ENCODE assay signal across 28 mouse cellular contexts in the genomic region with DNA sequence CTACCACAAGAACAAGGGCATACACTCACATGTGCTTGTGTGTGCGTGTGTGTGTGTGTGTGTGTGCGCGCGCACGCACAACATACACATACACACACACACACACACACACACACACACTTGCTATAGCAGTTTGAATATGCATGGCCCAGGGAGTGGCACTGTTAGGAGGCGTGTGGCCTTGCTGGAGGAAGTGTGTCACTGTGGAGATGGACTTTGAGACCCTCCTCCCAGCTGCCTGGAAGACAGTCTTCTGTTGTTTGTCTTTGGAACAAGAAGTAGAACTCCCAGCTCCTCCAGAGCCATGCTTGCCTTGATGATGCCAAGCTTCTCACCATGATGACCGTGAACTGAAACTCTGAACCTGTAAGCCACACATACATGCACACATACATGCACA. TPM values are rescaled to one million over a fixed set of nuclear protein-coding genes. Genes with fewer than 3 reads are reported as not detected.
DNase-seq lines count a peak whose midpoint lies in the region; ATAC-seq and TF ChIP-seq lines count a peak whose summit lies in the region.
"Had no signal": no experiment of that assay in that cellular context is flagged by ENCODE, and none has a peak within 500 bp of the region (broad histone marks: within the 10 kb centered on the region; RNA-seq: fewer than 3 reads in every experiment).

No protein-coding gene starts in this region.

- H3K4me1 ChIP-seq in intestine, embryonic 14.5 days (replicated peaks; ENCODE audit: control insufficient read depth, insufficient read depth, low read length), result no peaks in the 10 kb centered on the region
- peaks cover 6% of the 10 kb centered on the region; the same call in 1 of the 2 replicates for H3K4me1 ChIP-seq in intestine, embryonic 16.5 days (ENCODE audit: control insufficient read depth, insufficient read depth, low read length)
- H3K4me1 ChIP-seq in small intestine, adult 2 months (ENCODE audit: control insufficient read depth, insufficient read depth, insufficient read length, low read length), result peaks cover 12% of the 10 kb centered on the region; the same call in 1 of the 2 replicates
- no peaks in the 10 kb centered on the region for H3K4me1 ChIP-seq in forebrain, embryonic 16.5 days (replicated peaks; ENCODE audit: control insufficient read depth, insufficient read depth, low read length)
- H3K4me1 ChIP-seq in midbrain, embryonic 15.5 days, result no peaks in the 10 kb centered on the region
- H3K4me1 ChIP-seq: heart, embryonic 12.5 days; heart, embryonic 15.5 days had no signal

- no peak for DNase-seq in intestine, embryonic 14.5 days (ENCODE audit: low spot score)
- peak; percentile 42 for DNase-seq in yolk sac, embryonic 10.5 days (ENCODE audit: low spot score)
- no peak for DNase-seq in spleen, postnatal 10 days (ENCODE audit: low spot score in 2 of 2)
- DNase-seq: adrenal gland, postnatal 10 days; adrenal gland, postnatal 36 days; B cell, adult 2 months; cerebellum, adult 18-20 months; cerebellum, adult 9-10 months; cerebellum, postnatal 14 days; gastrocnemius, postnatal 25 days; heart, adult 18-20 months; heart, postnatal 10 days; heart, postnatal 4 days had no signal

- no peaks in the 10 kb centered on the region for H3K27me3 ChIP-seq in intestine, embryonic 14.5 days (replicated peaks; ENCODE audit: control insufficient read depth, insufficient read depth, low read length)
- no peaks in the 10 kb centered on the region for H3K27me3 ChIP-seq in intestine, embryonic 16.5 days (replicated peaks; ENCODE audit: control insufficient read depth, insufficient read depth, low read length)
- H3K27me3 ChIP-seq in small intestine, adult 2 months (ENCODE audit: control insufficient read depth, insufficient read depth, low read length), result no peaks in the 10 kb centered on the region
- no peaks in the 10 kb centered on the region for H3K27me3 ChIP-seq in forebrain, embryonic 16.5 days (replicated peaks; ENCODE audit: control insufficient read depth, insufficient read depth, low read length)
- no peaks in the 10 kb centered on the region for H3K27me3 ChIP-seq in midbrain, embryonic 15.5 days (replicated peaks)
- H3K27me3 ChIP-seq: heart, embryonic 12.5 days; heart, embryonic 15.5 days had no signal

- no peak overlapping the region for H3K4me3 ChIP-seq in intestine, embryonic 14.5 days (ENCODE audit: low read depth, low read length)
- H3K4me3 ChIP-seq in intestine, embryonic 16.5 days (ENCODE audit: low read length), result no peak overlapping the region
- H3K4me3 ChIP-seq in small intestine, adult 2 months (ENCODE audit: low read depth, low read length), result no peak overlapping the region
- no peak overlapping the region for H3K4me3 ChIP-seq in forebrain, embryonic 16.5 days (replicated peaks; ENCODE audit: low read length)
- H3K4me3 ChIP-seq in midbrain, embryonic 15.5 days, result no peak overlapping the region
- H3K4me3 ChIP-seq: heart, embryonic 12.5 days; heart, embryonic 15.5 days had no signal

- ATAC-seq in intestine, embryonic 14.5 days (replicated peaks; ENCODE audit: low FRiP score, low TSS enrichment, low read depth), result peak; percentile 66; the same call in 1 of the 2 replicates
- ATAC-seq in intestine, embryonic 16.5 days, result peak; percentile 92
- ATAC-seq in forebrain, embryonic 16.5 days, result no peak
- no peak for ATAC-seq in midbrain, embryonic 15.5 days (replicated peaks)
- ATAC-seq: forebrain, embryonic 14.5 days; Patski had no signal

- H3K27ac ChIP-seq in intestine, embryonic 14.5 days (ENCODE audit: low read depth), result no peak overlapping the region
- peak overlapping the region; percentile 46 for H3K27ac ChIP-seq in intestine, embryonic 16.5 days (ENCODE audit: low read length)
- H3K27ac ChIP-seq in small intestine, adult 2 months (ENCODE audit: insufficient read depth, low read depth, low read length), result peak overlapping the region; percentile 51
- no peak overlapping the region for H3K27ac ChIP-seq in forebrain, embryonic 16.5 days (ENCODE audit: low read length)
- no peak overlapping the region for H3K27ac ChIP-seq in midbrain, embryonic 15.5 days
- H3K27ac ChIP-seq: heart, embryonic 15.5 days; hindbrain, embryonic 14.5 days had no signal

- TF ChIP-seq POLR2A in small intestine, adult 2 months (IDR thresholded peaks at IDR 0.05; ENCODE audit: low read depth, low read length), result no peak

- 71% methylated on average over 7 of the region's 7 CpGs for WGBS in intestine, embryonic 14.5 days
- 78% methylated on average over 7 of the region's 7 CpGs for WGBS in intestine, embryonic 16.5 days
- WGBS in small intestine, adult 2 months, result 31% methylated on average over 7 of the region's 7 CpGs
- 90% methylated on average over 7 of the region's 7 CpGs for WGBS in forebrain, embryonic 16.5 days
- WGBS in midbrain, embryonic 15.5 days, result 94% methylated on average over 7 of the region's 7 CpGs

- H3K9ac ChIP-seq in intestine, embryonic 14.5 days (ENCODE audit: low read length), result no peak overlapping the region
- no peak overlapping the region for H3K9ac ChIP-seq in intestine, embryonic 16.5 days (ENCODE audit: low read depth, low read length)
- no peak overlapping the region for H3K9ac ChIP-seq in forebrain, embryonic 16.5 days (replicated peaks; ENCODE audit: low read depth, low read length)
- no peak overlapping the region for H3K9ac ChIP-seq in midbrain, embryonic 15.5 days
- H3K9ac ChIP-seq: heart, embryonic 12.5 days; heart, embryonic 15.5 days; hindbrain, embryonic 14.5 days had no signal

- no peaks in the 10 kb centered on the region for H3K9me3 ChIP-seq in intestine, embryonic 14.5 days (ENCODE audit: control insufficient read depth, low read length)
- no peaks in the 10 kb centered on the region for H3K9me3 ChIP-seq in intestine, embryonic 16.5 days (ENCODE audit: control insufficient read depth, low read length)
- no peaks in the 10 kb centered on the region for H3K9me3 ChIP-seq in forebrain, embryonic 16.5 days (ENCODE audit: control insufficient read depth, low read length)
- H3K9me3 ChIP-seq in midbrain, embryonic 15.5 days, result no peaks in the 10 kb centered on the region
- H3K9me3 ChIP-seq: G1E; heart, embryonic 12.5 days; heart, embryonic 15.5 days had no signal

- H3K36me3 ChIP-seq in intestine, embryonic 14.5 days (ENCODE audit: control insufficient read depth, insufficient read depth, low read length), result no peaks in the 10 kb centered on the region
- no peaks in the 10 kb centered on the region for H3K36me3 ChIP-seq in intestine, embryonic 16.5 days (ENCODE audit: control insufficient read depth, insufficient read depth, low read length)
- no peaks in the 10 kb centered on the region for H3K36me3 ChIP-seq in small intestine, adult 2 months (ENCODE audit: control insufficient read depth, insufficient read depth, low read length)
- H3K36me3 ChIP-seq in forebrain, embryonic 16.5 days (ENCODE audit: control insufficient read depth, insufficient read depth), result no peaks in the 10 kb centered on the region
- H3K36me3 ChIP-seq in midbrain, embryonic 15.5 days (replicated peaks), result no peaks in the 10 kb centered on the region
- H3K36me3 ChIP-seq: G1E; heart, embryonic 12.5 days; heart, embryonic 15.5 days had no signal

- H3K4me2 ChIP-seq in intestine, embryonic 14.5 days (ENCODE audit: low read length), result no peak overlapping the region
- peak overlapping the region; percentile 23; the same call in 1 of the 2 replicates for H3K4me2 ChIP-seq in intestine, embryonic 16.5 days (ENCODE audit: low read depth, low read length)
- no peak overlapping the region for H3K4me2 ChIP-seq in forebrain, embryonic 16.5 days (ENCODE audit: low read length)
- no peak overlapping the region for H3K4me2 ChIP-seq in midbrain, embryonic 15.5 days
- H3K4me2 ChIP-seq: heart, embryonic 12.5 days; heart, embryonic 15.5 days; hindbrain, embryonic 14.5 days had no signal

- no peak for TF ChIP-seq CTCF in small intestine, adult 2 months (IDR thresholded peaks at IDR 0.05; ENCODE audit: extremely low read depth, insufficient read length, insufficient replicate concordance, low read depth, low read length)

RNA-seq across cellular contexts. Expression of a gene that starts 35.1 kb away (rescaled TPM):
- polyA plus RNA-seq in intestine, embryonic 14.5 days (2014; fragmentation: Nextera tagmentation; extraction: Ambion mirVana), result 1.1 and 3.3 TPM in 2 replicates
- 18.1 and 22.3 TPM in 2 replicates for polyA plus RNA-seq in intestine, embryonic 16.5 days (2015; fragmentation: Nextera tagmentation; extraction: Ambion mirVana)
- polyA plus RNA-seq in small intestine, adult 2 months (2012; rRNA removed), result 19.3 and 61.4 TPM in 2 replicates
- not detected in 2 replicates for polyA plus RNA-seq in forebrain, embryonic 16.5 days (2015; fragmentation: Nextera tagmentation; extraction: Ambion mirVana)
- not detected in 2 replicates for polyA plus RNA-seq in midbrain, embryonic 15.5 days (2015; fragmentation: Nextera tagmentation; extraction: Ambion mirVana)
- polyA plus RNA-seq: embryonic facial prominence, embryonic 11.5 days; embryonic facial prominence, embryonic 14.5 days; forebrain, embryonic 11.5 days; forebrain, embryonic 14.5 days; G1E; gonadal fat pad, adult 2 months; heart, embryonic 12.5 days; heart, embryonic 15.5 days; hindbrain, embryonic 11.5 days; hindbrain, embryonic 14.5 days; Patski had no signal

RNA-seq across cellular contexts. Expression of a gene that starts 43.4 kb away (rescaled TPM):
- 0.51 and 0.91 TPM in 2 replicates for polyA plus RNA-seq in intestine, embryonic 14.5 days (2014; fragmentation: Nextera tagmentation; extraction: Ambion mirVana)
- polyA plus RNA-seq in intestine, embryonic 16.5 days (2015; fragmentation: Nextera tagmentation; extraction: Ambion mirVana), result 0.81 and 1.2 TPM in 2 replicates
- not detected in 2 replicates for polyA plus RNA-seq in small intestine, adult 2 months (2012; rRNA removed)
- polyA plus RNA-seq in forebrain, embryonic 16.5 days (2015; fragmentation: Nextera tagmentation; extraction: Ambion mirVana), result 2.6 and 4.4 TPM in 2 replicates
- polyA plus RNA-seq in midbrain, embryonic 15.5 days (2015; fragmentation: Nextera tagmentation; extraction: Ambion mirVana), result 5.8 and 7.1 TPM in 2 replicates
- polyA plus RNA-seq: G1E; heart, embryonic 12.5 days; heart, embryonic 15.5 days; Patski had no signal

Comparison
In these comparisons a context has a peak if more than half of its experiments do, and no peak if none do; other contexts are left out.
1. H3K27ac ChIP-seq: peak in intestine, embryonic 16.5 days (single experiment) and small intestine, adult 2 months (single experiment); none in intestine, embryonic 14.5 days (single experiment), forebrain, embryonic 16.5 days (single experiment) and midbrain, embryonic 15.5 days (single experiment).
2. ATAC-seq: peak in intestine, embryonic 14.5 days (single experiment) and intestine, embryonic 16.5 days (single experiment); none in forebrain, embryonic 16.5 days (single experiment) and midbrain, embryonic 15.5 days (single experiment).